Mouse (Mus musculus): ENCODE data around the gene Gins2. TPM values are rescaled to one million over a fixed set of nuclear protein-coding genes. Genes with fewer than 3 reads are reported as not detected.

Gins2 gene
- polyA plus RNA-seq, 1 experiment from 2014 or later, result 6.1 TPM

- 55% methylated on average over 9 of the region's 11 CpGs for WGBS (ENCODE audit: missing documents)
- Histone ChIP-seq H3K79me2 (ENCODE audit: inconsistent target) (no peaks in the 10 kb centered on the region), H3K27ac (peak overlapping the region; percentile 87), H3K4me3 (ENCODE audit: inconsistent target) (no peak overlapping the region), H3K36me3 (ENCODE audit: inconsistent target) (no peaks in the 10 kb centered on the region)
These were observed 30.4 kb upstream of the Gins2 start for GRCm38 (mm10) chr8:120619235-120620180.

DNA sequence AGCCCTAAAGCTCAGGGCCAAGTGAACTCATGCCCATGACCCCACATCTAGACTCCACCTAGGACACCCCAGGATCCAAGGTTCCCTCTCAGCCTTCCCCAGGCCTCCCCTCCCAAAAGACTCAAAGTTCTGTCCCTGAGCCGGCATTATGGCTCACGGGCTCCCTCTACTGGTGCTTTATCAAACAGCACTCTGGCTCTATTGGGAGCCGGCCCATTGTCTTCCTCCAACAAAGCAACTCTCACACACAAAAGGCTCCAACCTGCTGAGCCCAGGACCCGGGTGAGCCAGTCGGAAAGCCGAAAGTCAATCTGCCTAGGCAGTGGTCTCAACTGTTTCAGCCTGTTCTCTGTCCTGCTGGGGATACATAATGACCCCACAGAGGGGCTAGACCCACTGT lies 29.0 kb upstream of the Gins2 start:
- peak overlapping the region; percentile 18 for H3K27ac ChIP-seq
- 0% methylated on average over 6 of the region's 6 CpGs for WGBS (ENCODE audit: missing documents)

GRCm38 (mm10) chr8:120616663-120617626 lies 27.8 kb upstream of the Gins2 start:
- Histone ChIP-seq H3K36me3 (ENCODE audit: inconsistent target) (no peaks in the 10 kb centered on the region), H3K4me3 (ENCODE audit: inconsistent target) (no peak overlapping the region), H3K27ac (no peak overlapping the region), H3K79me2 (ENCODE audit: inconsistent target) (no peaks in the 10 kb centered on the region)
- 91% methylated on average over 5 of the region's 8 CpGs for WGBS (ENCODE audit: missing documents)

More for the DNA sequence above, 29.0 kb upstream of the Gins2 start:
- Histone ChIP-seq H3K4me3 (ENCODE audit: inconsistent target) (no peak overlapping the region), H3K79me2 (ENCODE audit: inconsistent target) (no peaks in the 10 kb centered on the region), H3K36me3 (ENCODE audit: inconsistent target) (no peaks in the 10 kb centered on the region)

- Histone ChIP-seq H3K36me3 (ENCODE audit: inconsistent target) (no peaks in the 10 kb centered on the region), H3K27ac (no peak overlapping the region), H3K79me2 (ENCODE audit: inconsistent target) (no peaks in the 10 kb centered on the region), H3K4me3 (ENCODE audit: inconsistent target) (no peak overlapping the region)
- 90% methylated on average over 3 of the region's 3 CpGs for WGBS (ENCODE audit: missing documents)
These were observed 25.4 kb upstream of the Gins2 start for GRCm38 (mm10) chr8:120614491-120614890.

DNA sequence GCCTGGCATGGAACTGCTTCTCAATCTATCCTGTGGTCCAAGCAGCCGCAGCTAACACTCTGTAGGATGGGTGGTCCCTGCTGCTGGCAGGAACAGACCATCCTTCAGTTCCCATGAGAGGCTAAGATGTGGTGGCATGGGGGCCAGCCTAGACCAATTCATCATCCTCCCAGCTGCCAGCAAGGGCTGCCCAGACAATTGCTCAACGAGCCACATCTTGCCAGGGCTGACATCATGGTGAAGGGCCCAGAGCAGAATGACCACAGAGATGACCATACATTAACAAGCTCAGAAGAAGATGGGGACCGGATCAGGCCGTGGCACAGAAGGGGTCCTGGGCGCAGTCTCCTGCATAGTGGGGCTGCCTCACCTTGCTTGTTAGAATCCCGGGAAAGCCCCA lies 21.7 kb upstream of the Gins2 start:
- WGBS (ENCODE audit: missing documents), result 84% methylated on average over 6 of the region's 6 CpGs

GRCm38 (mm10) chr8:120607885-120608284 lies 18.8 kb upstream of the Gins2 start:
- H3K79me2 ChIP-seq (ENCODE audit: inconsistent target), result no peaks in the 10 kb centered on the region
- 10% methylated on average over 7 of the region's 7 CpGs for WGBS (ENCODE audit: missing documents)
- no peak overlapping the region for H3K27ac ChIP-seq
- H3K36me3 ChIP-seq (ENCODE audit: inconsistent target), result no peaks in the 10 kb centered on the region
- H3K4me3 ChIP-seq (ENCODE audit: inconsistent target), result no peak overlapping the region

More for the DNA sequence above, 21.7 kb upstream of the Gins2 start:
- no peaks in the 10 kb centered on the region for H3K79me2 ChIP-seq (ENCODE audit: inconsistent target)
- no peaks in the 10 kb centered on the region for H3K36me3 ChIP-seq (ENCODE audit: inconsistent target)
- H3K27ac ChIP-seq, result no peak overlapping the region
- H3K4me3 ChIP-seq (ENCODE audit: inconsistent target), result no peak overlapping the region

- no peaks in the 10 kb centered on the region for H3K36me3 ChIP-seq (ENCODE audit: inconsistent target)
- no peak overlapping the region for H3K27ac ChIP-seq
- WGBS (ENCODE audit: missing documents), result 78% methylated on average over 8 of the region's 9 CpGs
- H3K4me3 ChIP-seq (ENCODE audit: inconsistent target), result no peak overlapping the region
- H3K79me2 ChIP-seq (ENCODE audit: inconsistent target), result no peaks in the 10 kb centered on the region
These were observed 18.4 kb upstream of the Gins2 start for GRCm38 (mm10) chr8:120607460-120607859.

DNA sequence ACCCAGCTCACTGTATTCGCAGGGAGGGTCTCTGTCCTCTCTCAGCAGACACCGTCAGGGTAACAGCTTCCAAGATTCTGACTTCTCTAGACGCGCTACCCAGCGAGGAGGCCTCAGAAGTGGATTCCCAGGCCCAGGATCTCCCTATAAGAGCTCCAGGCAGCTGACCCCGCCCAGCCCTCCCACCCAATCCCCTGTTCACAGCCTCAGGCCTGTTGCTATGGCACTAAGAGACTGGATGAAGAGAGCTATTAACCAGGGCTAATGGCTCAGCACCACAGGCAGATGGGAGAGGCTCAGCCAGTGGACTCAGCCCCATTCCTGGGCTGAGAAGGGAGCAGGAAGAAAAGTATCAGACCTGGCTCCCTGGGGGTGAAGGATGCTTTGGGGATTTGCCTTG lies 13.6 kb upstream of the Gins2 start:
- no peaks in the 10 kb centered on the region for H3K79me2 ChIP-seq (ENCODE audit: inconsistent target)
- WGBS (ENCODE audit: missing documents), result 97% methylated on average over 6 of the region's 6 CpGs
- no peak overlapping the region for H3K4me3 ChIP-seq (ENCODE audit: inconsistent target)
- no peak overlapping the region for H3K27ac ChIP-seq
- no peaks in the 10 kb centered on the region for H3K36me3 ChIP-seq (ENCODE audit: inconsistent target)

DNA sequence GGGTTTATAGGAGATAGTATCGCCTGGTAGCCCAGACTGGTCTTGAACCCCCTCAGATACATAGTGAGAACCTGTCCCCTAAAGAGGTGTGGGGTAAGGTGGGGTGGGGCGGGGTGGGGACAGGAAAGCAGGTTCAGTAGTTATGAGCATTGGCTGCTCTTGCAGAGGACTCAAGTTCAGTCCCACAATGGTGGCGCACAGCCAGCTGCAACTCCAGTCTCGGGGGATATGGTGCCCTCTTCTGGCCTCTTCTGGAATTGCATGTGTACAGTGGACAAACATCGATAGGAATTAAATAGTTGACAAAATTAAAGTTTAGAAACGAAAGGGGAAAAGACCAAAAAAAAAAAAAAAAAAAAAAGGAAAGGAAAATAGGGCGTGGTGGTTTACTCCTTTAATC lies 10.4 kb upstream of the Gins2 start:
- Histone ChIP-seq H3K4me3 (ENCODE audit: inconsistent target) (no peak overlapping the region), H3K27ac (no peak overlapping the region), H3K79me2 (ENCODE audit: inconsistent target) (no peaks in the 10 kb centered on the region), H3K36me3 (ENCODE audit: inconsistent target) (no peaks in the 10 kb centered on the region)
- 19% methylated on average over 6 of the region's 7 CpGs for WGBS (ENCODE audit: missing documents)

GRCm38 (mm10) chr8:120598579-120598978 lies 9.5 kb upstream of the Gins2 start:
- Histone ChIP-seq H3K36me3 (ENCODE audit: inconsistent target) (no peaks in the 10 kb centered on the region), H3K27ac (no peak overlapping the region), H3K4me3 (ENCODE audit: inconsistent target) (no peak overlapping the region), H3K79me2 (ENCODE audit: inconsistent target) (no peaks in the 10 kb centered on the region)
- 92% methylated on average over 24 of the region's 24 CpGs for WGBS (ENCODE audit: missing documents)

DNA sequence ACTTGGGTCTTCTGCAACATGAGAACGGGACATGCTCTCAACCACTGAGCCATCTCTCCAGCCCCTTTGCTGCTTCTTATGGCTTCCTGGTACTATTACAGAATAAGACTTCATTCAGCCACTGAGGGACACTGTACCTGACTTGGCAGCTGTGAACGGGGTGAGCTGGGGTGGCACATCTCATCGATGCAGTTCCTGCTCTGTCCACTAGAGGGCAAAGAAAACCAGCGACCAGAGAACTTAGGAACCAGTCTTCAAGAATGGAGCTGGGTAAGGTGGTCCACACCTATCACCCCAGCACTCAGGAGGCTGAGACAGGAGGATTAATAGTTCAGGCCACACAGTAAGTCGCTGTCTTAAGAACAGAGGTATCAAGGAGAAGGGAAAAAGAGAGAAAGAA lies 6.9 kb upstream of the Gins2 start:
- no peaks in the 10 kb centered on the region for H3K36me3 ChIP-seq (ENCODE audit: inconsistent target)
- 14% methylated on average over 5 of the region's 5 CpGs for WGBS (ENCODE audit: missing documents)
- H3K27ac ChIP-seq, result no peak overlapping the region
- H3K79me2 ChIP-seq (ENCODE audit: inconsistent target), result no peaks in the 10 kb centered on the region
- H3K4me3 ChIP-seq (ENCODE audit: inconsistent target), result no peak overlapping the region

DNA sequence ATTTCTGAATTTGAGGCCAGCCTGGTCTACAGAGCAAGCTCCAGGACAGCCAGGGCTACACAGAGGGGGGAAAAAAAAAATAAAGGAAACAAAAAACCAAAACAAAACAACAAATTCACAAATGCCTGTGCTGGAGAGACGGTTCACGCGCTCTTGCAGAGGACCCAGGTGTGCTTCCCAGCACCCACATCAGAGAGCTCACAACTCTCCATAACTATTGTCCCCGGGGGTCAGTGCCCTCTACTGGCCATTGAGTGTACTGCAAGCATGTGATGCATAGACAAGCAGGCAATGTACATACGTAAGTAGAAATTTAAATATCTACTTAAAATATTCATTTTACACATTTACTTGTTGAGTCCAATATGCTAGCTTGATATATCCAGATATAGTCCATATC lies 5.5 kb upstream of the Gins2 start:
- WGBS (ENCODE audit: missing documents), result 90% methylated on average over 5 of the region's 5 CpGs
- Histone ChIP-seq H3K4me3 (ENCODE audit: inconsistent target) (no peak overlapping the region), H3K79me2 (ENCODE audit: inconsistent target) (no peaks in the 10 kb centered on the region), H3K27ac (no peak overlapping the region), H3K36me3 (ENCODE audit: inconsistent target) (no peaks in the 10 kb centered on the region)

- H3K4me3 ChIP-seq (ENCODE audit: inconsistent target), result no peak overlapping the region
- H3K36me3 ChIP-seq (ENCODE audit: inconsistent target), result no peaks in the 10 kb centered on the region
- H3K79me2 ChIP-seq (ENCODE audit: inconsistent target), result peaks cover 10% of the 10 kb centered on the region; the same call in 1 of the 2 replicates
- H3K27ac ChIP-seq, result no peak overlapping the region
- WGBS (ENCODE audit: missing documents), result 81% methylated on average over 10 of the region's 10 CpGs
These were observed 2.6 kb upstream of the Gins2 start for GRCm38 (mm10) chr8:120591587-120592292.

DNA sequence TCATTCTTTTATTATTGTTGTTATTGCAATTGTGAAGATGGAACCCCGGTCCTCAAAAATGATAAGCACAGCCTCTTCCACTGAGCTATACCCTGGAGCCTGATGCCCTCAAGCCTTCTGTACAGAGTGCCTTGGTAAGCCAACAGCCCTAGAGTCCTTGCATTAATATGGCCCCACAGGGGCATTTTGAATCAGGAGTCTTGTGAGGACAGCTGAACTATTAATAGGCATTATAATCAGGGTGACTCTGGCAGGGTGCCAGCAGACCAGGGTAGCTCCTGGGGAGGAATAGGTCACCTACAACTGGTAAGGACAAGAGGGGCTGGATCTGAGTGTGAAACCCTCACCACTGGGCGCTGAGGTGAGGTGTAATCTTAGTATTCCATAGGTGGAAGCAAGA lies 817 bp upstream of the Gins2 start:
- peak overlapping the region; percentile 43 for H3K4me3 ChIP-seq (ENCODE audit: inconsistent target)
- no peak overlapping the region for H3K27ac ChIP-seq
- peaks cover 13% of the 10 kb centered on the region; the same call in 1 of the 2 replicates for H3K79me2 ChIP-seq (ENCODE audit: inconsistent target)
- H3K36me3 ChIP-seq (ENCODE audit: inconsistent target), result no peaks in the 10 kb centered on the region
- 59% methylated on average over 2 of the region's 2 CpGs for WGBS (ENCODE audit: missing documents)

Data from macrophage (primary cell).